Mouse (Mus musculus): ENCODE measurements around the gene Cited2. TPM values are rescaled to one million over a fixed set of nuclear protein-coding genes. Genes with fewer than 3 reads are reported as not detected.

The Cited2 gene
- total and polyA plus RNA-seq, 2 experiments from 2014 or later = 48.2 to 107 TPM

DNA sequence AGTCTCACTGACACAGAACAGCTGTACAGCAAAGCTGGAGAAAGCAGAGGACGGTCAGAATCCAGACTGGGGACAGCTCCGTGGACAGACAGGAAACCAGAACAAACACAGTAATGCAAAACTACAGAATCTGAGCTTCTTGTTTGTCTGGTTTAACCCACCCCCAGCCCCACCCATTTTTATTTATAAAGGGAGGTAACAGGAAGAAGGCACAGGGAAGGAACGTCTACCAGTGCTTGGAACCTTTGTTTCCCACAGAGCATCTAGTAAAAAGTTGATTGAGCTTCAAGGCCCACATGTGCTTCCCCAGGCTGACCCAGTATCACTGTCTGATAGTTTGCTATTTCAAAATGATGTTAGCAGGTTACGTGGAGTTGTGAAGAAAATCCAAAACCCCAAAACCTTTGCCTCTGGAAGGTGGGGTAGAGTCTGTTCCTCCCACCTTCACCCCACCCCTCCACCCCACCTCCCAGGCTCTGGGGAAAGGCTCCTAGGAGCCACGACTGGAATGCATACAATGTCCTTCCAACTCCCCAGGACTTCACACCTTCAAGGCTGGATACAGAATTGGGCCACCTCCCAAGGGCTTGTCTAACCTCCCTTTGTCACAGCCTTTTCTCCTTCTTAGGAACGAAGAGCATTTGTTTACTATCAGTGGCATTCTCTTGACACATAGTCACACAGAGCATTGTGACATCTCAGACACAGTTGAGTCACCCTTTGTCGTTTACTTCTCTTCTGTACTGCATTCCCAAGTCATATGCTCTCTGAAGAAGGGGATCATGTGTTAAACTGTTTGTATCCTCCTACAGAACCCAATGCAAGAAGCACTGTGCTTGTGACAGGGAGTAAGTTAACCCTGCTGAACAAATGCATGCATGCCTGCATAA lies 25.4 kb upstream of the Cited2 start:
- H3K4me1 ChIP-seq (ENCODE audit: insufficient read depth, low read length) = no peaks in the 10 kb centered on the region
- DNase-seq (ENCODE audit: low spot score) (no peak), ATAC-seq (ENCODE audit: low FRiP score) (no peak)
- no peak for TF ChIP-seq CTCF (IDR thresholded peaks at IDR 0.05)
- no peak overlapping the region for H3K27ac ChIP-seq (ENCODE audit: low read depth, low read length)
- 63% methylated on average over 7 of the region's 7 CpGs for WGBS
- H3K4me3 ChIP-seq (ENCODE audit: low read depth, low read length) = no peak overlapping the region
- no peaks in the 10 kb centered on the region for H3K27me3 ChIP-seq (ENCODE audit: insufficient read depth, low read length)
- no peak overlapping the region for H3K9ac ChIP-seq (replicated peaks; ENCODE audit: low read length, poor library complexity, severe bottlenecking)
- no peaks in the 10 kb centered on the region for H3K36me3 ChIP-seq (ENCODE audit: insufficient read depth, low read length)
- H3K4me2 ChIP-seq (ENCODE audit: low read depth, low read length, poor library complexity, severe bottlenecking) = no peak overlapping the region
- H3K9me3 ChIP-seq (ENCODE audit: low read length) = no peaks in the 10 kb centered on the region

DNA sequence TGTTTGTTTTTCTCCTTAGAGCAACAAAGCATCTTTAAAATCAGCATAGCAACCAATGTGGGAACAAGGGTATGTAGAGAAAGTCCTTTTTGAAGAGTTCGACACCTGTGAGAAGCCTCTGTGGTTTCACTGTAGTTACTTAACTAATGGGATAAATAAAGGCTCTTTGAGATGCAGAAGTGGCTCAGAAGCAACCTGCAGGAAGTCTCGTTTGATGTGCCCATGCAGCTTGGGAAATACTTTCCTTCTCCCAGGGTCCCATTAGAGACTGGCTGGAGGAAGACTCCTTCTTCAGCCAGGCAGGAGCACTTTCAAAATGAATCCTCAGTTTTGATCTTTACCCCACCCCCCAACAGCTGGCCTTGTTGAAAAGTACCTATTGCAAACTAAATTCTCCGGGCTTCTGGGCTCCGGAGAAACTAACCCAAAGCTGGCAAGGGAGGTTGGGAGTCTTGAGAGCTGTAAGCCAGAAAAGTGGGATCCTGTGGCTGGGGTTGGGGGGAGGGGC lies 17.5 kb upstream of the Cited2 start:
- Histone ChIP-seq H3K27ac (ENCODE audit: low read depth, low read length) (no peak overlapping the region), H3K4me3 (ENCODE audit: low read depth, low read length) (no peak overlapping the region), H3K27me3 (ENCODE audit: insufficient read depth, low read length) (no peaks in the 10 kb centered on the region), H3K36me3 (ENCODE audit: insufficient read depth, low read length) (no peaks in the 10 kb centered on the region), H3K4me2 (ENCODE audit: low read depth, low read length, poor library complexity, severe bottlenecking) (no peak overlapping the region), H3K9me3 (ENCODE audit: low read length) (no peaks in the 10 kb centered on the region), H3K9ac (replicated peaks; ENCODE audit: low read length, poor library complexity, severe bottlenecking) (no peak overlapping the region), H3K4me1 (ENCODE audit: insufficient read depth, low read length) (no peaks in the 10 kb centered on the region)
- WGBS = 30% methylated on average over 4 of the region's 4 CpGs
- DNase-seq (ENCODE audit: low spot score) (no peak), ATAC-seq (ENCODE audit: low FRiP score) (no peak)
- TF ChIP-seq CTCF (IDR thresholded peaks at IDR 0.05) = no peak

- no peaks in the 10 kb centered on the region for H3K36me3 ChIP-seq (ENCODE audit: insufficient read depth, low read length)
- H3K9ac ChIP-seq (replicated peaks; ENCODE audit: low read length, poor library complexity, severe bottlenecking) = no peak overlapping the region
- ATAC-seq (ENCODE audit: low FRiP score) = no peak
- no peaks in the 10 kb centered on the region for H3K27me3 ChIP-seq (ENCODE audit: insufficient read depth, low read length)
- no peak overlapping the region for H3K4me2 ChIP-seq (ENCODE audit: low read depth, low read length, poor library complexity, severe bottlenecking)
- 55% methylated on average over 3 of the region's 3 CpGs for WGBS
- H3K27ac ChIP-seq (ENCODE audit: low read depth, low read length) = no peak overlapping the region
- H3K9me3 ChIP-seq (ENCODE audit: low read length) = no peaks in the 10 kb centered on the region
- H3K4me1 ChIP-seq (ENCODE audit: insufficient read depth, low read length) = no peaks in the 10 kb centered on the region
- no peak for TF ChIP-seq CTCF (IDR thresholded peaks at IDR 0.05)
- no peak overlapping the region for H3K4me3 ChIP-seq (ENCODE audit: low read depth, low read length)
- no peak for DNase-seq (ENCODE audit: low spot score)
These were observed 12.3 kb upstream of the Cited2 start for GRCm38 (mm10) chr10:17710753-17711152.

- Histone ChIP-seq H3K36me3 (ENCODE audit: insufficient read depth, low read length) (no peaks in the 10 kb centered on the region), H3K27ac (ENCODE audit: low read depth, low read length) (no peak overlapping the region), H3K4me3 (ENCODE audit: low read depth, low read length) (no peak overlapping the region), H3K27me3 (ENCODE audit: insufficient read depth, low read length) (no peaks in the 10 kb centered on the region), H3K4me1 (ENCODE audit: insufficient read depth, low read length) (no peaks in the 10 kb centered on the region), H3K4me2 (ENCODE audit: low read depth, low read length, poor library complexity, severe bottlenecking) (no peak overlapping the region), H3K9me3 (ENCODE audit: low read length) (no peaks in the 10 kb centered on the region), H3K9ac (replicated peaks; ENCODE audit: low read length, poor library complexity, severe bottlenecking) (no peak overlapping the region)
- WGBS = 93% methylated on average over 4 of the region's 4 CpGs
- DNase-seq (ENCODE audit: low spot score) (no peak), ATAC-seq (ENCODE audit: low FRiP score) (no peak)
- TF ChIP-seq CTCF (IDR thresholded peaks at IDR 0.05) = no peak
These were observed 3.9 kb upstream of the Cited2 start for GRCm38 (mm10) chr10:17719009-17719570.

- DNase-seq (ENCODE audit: low spot score) (no peak), ATAC-seq (ENCODE audit: low FRiP score) (no peak)
- no peak overlapping the region for H3K4me2 ChIP-seq (ENCODE audit: low read depth, low read length, poor library complexity, severe bottlenecking)
- WGBS = 96% methylated on average over 5 of the region's 5 CpGs
- no peaks in the 10 kb centered on the region for H3K36me3 ChIP-seq (ENCODE audit: insufficient read depth, low read length)
- no peaks in the 10 kb centered on the region for H3K9me3 ChIP-seq (ENCODE audit: low read length)
- H3K9ac ChIP-seq (replicated peaks; ENCODE audit: low read length, poor library complexity, severe bottlenecking) = no peak overlapping the region
- no peak overlapping the region for H3K27ac ChIP-seq (ENCODE audit: low read depth, low read length)
- H3K4me1 ChIP-seq (ENCODE audit: insufficient read depth, low read length) = no peaks in the 10 kb centered on the region
- TF ChIP-seq CTCF (IDR thresholded peaks at IDR 0.05) = no peak
- H3K27me3 ChIP-seq (ENCODE audit: insufficient read depth, low read length) = no peaks in the 10 kb centered on the region
- no peak overlapping the region for H3K4me3 ChIP-seq (ENCODE audit: low read depth, low read length)
These were observed 3.4 kb upstream of the Cited2 start for GRCm38 (mm10) chr10:17719646-17720045.
